Mouse (Mus musculus): ENCODE data around the gene Map7. TPM values are rescaled to one million over a fixed set of nuclear protein-coding genes. Genes with fewer than 3 reads are reported as not detected.

The Map7 gene
- total RNA-seq, 1 experiment from 2014 or later = 15.8 TPM

DNA sequence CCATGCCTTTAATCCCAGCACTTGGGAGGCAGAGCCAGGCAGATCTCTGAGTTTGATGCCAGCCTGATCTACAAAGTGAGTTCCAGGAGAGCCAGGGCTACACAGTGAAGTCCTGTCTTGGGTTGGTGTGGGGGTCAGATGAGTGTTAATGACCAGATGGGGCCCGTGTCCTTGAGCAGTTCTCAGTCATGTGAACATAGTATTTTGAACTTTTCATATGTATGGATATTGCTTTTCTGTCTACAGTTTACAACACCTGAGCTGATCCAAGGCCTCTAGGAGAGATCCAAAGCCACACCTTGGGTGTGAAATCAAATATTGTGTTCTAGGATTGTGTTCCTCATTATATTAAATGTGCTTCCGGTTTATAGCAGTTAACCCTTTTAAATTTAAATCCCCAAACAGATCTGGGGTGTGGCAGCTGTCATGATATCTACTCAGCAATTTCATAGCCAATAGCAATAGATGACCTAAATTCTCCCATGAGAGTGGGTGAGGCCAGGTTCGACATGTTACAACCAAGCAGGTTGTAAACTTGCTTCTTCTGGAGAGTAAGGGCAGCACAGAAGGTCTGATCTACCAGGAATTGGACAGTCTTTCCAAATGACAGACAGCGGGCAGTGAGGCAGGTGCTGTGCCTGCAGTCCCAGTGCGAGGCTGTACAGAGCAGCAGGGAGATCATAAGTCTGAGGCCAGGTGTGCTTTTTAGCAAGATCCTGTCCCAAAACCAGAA is 61.5 kb downstream of the Map7 start:
- ATAC-seq (ENCODE audit: extremely low read depth, insufficient number of reproducible peaks, low FRiP score, poor library complexity, severe bottlenecking) = no peak

DNA sequence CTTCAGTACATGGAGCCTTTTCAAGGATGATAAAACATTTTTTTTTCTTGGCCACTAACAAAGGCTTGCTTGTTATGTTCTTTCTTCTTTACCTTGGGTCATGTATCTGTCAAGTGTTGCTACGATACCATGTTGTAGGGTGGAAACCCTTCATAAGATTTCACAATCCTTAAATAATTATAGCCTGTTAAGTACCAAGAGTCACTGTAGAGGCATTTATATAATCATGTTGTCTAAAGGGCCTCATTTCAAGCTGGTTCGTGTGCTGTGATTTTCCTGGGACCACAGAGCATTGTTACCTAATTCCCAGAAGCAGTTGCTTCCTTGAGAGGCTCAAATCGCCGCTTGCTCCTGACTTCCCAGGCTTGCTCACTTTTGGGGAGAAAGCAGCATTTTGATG is 66.1 kb downstream of the Map7 start:
- ATAC-seq (ENCODE audit: extremely low read depth, insufficient number of reproducible peaks, low FRiP score, poor library complexity, severe bottlenecking) = no peak

DNA sequence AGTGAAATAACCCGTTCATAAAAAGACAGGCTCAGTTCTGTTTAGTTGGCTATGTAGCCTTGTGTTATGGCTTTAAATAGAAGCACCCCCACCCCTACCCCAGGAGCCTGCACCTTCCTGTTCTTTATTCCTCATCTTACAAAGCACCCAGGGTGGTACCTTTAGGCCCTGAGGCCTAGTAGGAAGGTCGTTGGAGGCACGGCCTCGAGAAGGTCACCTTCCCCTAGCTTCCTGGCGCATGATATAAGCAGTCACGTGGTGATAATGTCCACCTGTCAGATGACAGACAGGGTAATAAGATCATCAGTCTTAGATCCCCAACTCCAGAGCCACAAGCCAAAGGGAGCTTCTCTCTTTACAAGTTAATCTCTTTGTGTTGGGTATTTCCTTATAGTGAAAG is 68.7 kb downstream of the Map7 start:
- no peak for ATAC-seq (ENCODE audit: extremely low read depth, insufficient number of reproducible peaks, low FRiP score, poor library complexity, severe bottlenecking)

DNA sequence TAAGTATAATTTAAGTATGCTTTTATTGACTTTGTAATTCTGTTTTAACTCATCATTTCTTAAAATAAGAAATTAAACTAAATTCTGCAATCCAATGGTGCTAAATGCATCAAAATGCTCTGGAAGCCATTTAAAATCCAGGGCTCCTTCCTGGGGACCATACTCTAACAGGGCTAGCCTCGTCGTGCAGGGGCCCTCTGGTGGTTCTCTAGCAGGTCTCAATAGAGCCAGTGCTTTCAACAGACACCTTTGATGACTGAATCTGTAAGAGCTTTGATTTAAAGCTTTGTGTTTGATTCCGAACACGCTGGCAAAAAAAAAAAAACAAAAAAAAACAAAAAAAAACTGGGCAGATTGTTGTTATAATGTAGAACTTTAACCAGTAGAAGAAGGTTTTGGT is 70.6 kb downstream of the Map7 start:
- no peak for ATAC-seq (ENCODE audit: extremely low read depth, insufficient number of reproducible peaks, low FRiP score, poor library complexity, severe bottlenecking)

DNA sequence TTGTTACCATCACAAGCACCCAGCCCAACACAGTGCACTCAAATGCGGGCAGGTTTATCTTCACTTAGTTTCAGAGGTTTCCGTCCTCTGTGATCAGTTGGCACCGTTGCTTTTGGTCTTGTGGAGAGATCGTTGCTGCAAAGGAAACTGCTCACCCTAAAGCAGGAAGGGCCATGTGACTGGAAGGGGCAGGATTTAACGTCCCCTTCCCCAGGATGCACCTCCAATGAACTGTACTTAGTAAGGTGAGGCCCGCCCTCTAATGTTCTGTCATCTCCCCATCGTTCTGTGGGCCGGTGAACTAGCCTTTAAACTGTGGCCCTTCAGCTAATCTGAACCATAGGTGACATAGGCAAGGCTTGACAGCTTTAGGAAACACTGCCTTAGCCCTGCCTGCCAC is 71.3 kb downstream of the Map7 start:
- ATAC-seq (ENCODE audit: extremely low read depth, insufficient number of reproducible peaks, low FRiP score, poor library complexity, severe bottlenecking) = peak; percentile 42; the same call in 1 of the 2 replicates

DNA sequence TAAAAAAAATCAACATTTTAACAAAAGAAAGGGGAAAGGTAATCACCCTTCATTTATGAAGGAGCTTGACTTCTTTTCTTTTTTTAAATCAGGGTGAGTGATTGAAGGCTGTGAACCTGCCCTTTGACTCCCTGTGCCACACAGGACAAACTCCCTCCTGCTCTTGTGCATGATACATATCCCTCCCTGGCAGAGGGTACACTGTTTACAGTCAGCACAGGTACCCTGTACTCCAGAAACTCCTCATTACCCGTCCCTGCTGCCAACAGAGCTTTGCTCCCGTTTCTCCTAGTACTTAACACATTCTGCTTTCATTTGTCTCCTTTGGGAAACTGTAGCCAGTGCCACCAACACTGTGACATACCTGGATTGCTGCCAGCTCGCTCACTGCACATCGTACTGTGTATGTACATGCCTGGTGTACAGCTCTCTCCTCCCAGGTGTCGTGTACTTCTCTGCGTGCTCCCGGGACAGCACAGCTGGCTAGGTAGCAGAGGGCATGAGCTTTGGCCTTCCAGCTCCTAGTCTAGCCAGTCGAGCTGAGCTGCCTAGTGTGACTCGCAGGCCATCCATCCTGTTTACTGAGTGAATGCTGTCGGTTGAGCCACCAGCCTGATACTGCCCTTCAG is 72.3 kb downstream of the Map7 start:
- ATAC-seq (ENCODE audit: extremely low read depth, insufficient number of reproducible peaks, low FRiP score, poor library complexity, severe bottlenecking) = no peak

DNA sequence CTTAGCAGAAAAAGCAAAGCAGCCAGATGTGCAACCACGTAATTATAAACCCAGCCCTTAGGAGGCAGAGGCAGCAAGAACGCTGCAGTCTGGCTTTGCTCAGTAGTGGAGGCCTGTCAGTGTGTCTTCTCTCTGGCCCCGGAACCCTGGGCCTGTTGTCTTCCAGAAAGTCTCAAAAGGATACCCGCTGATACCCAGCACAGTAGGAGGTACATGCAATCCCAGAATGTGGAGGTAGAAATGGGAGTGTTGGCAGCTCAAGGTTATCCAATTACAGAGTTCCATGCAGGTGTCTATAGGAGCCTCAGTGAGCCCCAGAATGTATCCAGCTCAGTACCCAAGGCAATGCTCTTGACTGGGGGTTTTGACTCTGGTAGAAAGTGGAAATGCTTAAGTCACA is 73.7 kb downstream of the Map7 start:
- ATAC-seq (ENCODE audit: extremely low read depth, insufficient number of reproducible peaks, low FRiP score, poor library complexity, severe bottlenecking) = no peak

DNA sequence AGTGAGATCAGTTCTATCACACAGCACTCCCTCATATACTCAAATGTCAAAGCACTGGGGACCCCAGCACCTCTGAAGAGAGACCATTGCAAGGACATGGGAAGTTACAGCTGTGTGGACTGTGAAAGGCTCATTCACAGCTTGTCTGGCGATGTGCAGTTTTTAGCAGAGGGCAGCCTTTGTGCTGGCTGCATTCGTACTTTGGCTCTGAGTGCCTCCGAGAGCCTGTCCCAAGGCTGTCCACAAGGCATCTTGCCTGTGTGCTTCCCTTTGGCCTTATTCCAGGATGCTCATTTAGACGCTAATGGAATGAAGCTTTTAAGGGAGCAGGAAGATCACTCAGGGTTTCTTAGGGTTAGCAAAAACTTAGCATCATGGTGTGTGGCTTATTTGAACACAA is 78.5 kb downstream of the Map7 start:
- ATAC-seq (ENCODE audit: extremely low read depth, insufficient number of reproducible peaks, low FRiP score, poor library complexity, severe bottlenecking) = no peak

DNA sequence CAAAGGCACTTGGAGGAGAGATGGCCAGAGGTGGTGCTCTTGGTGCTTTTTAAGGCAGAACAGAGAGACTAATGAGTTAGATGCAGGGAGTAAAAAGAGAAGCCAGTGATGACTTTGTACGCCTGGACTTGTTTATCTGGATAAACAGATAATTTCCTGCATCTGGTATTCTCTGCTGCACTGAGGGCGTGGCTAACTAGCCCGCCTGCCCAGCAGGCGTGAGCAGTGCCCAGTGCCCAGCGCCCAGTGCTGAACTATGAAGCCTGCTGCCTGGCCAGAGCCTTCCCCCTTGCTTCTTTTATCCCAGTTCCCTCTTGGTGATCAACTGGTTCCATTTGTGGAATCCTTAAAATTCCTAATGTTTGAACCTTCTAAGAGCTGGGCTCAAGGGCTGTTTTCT is 81.8 kb downstream of the Map7 start:
- no peak for ATAC-seq (ENCODE audit: extremely low read depth, insufficient number of reproducible peaks, low FRiP score, poor library complexity, severe bottlenecking)

DNA sequence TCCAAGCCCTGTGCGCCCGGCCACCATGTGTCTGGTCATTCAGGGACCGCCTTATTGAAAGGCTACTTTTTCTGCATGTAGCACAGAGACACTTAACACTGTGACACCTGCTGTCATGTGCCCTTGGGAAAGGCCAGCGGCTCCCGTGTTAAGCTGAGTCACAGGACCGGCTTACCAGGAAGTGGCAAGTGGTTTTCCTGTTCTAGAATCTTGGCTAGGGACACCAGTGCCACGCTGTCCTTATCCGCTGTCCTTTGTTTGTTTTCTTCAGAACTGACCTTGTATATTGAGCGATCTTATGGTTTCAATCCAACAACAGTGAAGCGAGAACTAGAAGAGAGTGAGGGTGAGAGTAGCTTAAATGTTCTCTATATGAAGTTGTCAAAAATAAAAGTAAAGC is 85.2 kb downstream of the Map7 start:
- no peak for ATAC-seq (ENCODE audit: extremely low read depth, insufficient number of reproducible peaks, low FRiP score, poor library complexity, severe bottlenecking)

DNA sequence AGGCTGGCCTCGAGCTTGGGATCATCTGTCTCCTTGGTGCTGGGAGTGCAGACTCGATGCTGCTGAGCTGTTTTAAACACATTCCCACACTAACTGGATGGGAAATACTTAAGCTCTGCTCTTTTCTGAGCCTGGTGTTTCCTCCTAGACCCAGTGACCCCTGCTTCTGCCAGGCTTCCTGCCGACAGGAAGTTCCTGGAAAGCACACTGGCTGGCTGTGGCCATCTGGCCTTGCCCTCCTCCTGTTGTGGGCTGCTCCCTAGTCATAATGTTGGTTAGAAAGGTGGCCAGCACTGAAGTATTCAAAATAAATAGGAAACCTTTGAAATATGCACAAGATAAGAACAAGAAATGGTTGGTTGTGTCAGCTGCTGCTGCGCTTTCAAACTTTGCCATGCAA is 86.2 kb downstream of the Map7 start:
- ATAC-seq (ENCODE audit: extremely low read depth, insufficient number of reproducible peaks, low FRiP score, poor library complexity, severe bottlenecking) = no peak

DNA sequence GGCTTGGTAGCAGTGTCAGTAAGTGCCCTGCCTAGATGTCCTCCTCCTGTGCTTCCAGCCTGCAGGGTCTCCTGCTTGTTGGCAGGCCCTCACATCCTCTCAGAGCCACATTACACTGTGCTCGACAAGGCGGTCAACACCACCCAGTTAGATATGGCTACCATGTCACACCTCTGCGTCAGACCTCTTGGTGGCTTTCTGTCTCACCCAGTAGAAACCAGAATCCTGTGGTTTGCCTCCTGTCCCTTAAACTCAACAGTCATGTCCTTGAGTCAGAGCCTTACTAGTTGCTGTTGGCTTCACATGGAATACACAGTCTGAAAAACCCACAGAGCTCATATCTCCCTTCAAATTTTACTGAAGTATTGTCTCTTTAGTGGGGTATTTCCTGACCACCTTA is 87.4 kb downstream of the Map7 start:
- no peak for ATAC-seq (ENCODE audit: extremely low read depth, insufficient number of reproducible peaks, low FRiP score, poor library complexity, severe bottlenecking)

DNA sequence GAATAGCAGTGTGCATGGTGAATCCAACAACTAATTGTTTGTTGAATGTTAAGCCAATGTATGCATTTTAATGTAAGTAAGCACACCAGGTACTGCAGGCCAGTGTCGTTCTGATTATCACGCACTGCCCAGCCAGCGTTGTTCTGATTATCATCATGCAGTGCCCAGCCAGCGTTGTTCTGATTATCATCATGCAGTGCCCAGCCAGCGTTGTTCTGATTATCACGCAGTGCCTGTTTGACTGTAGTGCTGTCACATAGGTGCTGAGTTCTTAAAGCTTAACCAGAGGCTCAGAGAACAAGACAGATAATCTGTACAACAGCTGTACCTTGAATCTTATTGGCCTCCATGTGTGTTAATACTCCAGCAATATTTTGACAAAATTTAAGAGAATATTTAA is 88.0 kb downstream of the Map7 start:
- ATAC-seq (ENCODE audit: extremely low read depth, insufficient number of reproducible peaks, low FRiP score, poor library complexity, severe bottlenecking) = no peak

DNA sequence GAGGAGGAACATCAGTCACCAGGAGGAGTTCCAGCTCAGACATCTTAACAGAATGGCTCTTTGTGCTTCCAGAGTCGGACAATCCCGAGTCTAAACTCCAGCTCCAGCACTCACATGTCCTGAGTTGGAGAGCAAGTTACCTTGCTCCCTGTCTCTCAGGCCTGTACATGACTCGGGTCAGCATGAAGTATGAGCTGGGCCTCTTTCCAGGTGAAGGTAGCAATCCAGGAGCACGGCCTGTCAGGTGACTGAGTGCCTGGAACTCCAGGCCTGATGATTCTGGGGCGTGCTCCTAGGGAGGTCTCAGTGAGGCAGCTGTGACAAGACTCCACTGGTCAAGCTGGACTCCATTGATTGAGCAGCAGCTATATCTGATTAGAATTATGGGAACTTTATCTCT is 90.0 kb downstream of the Map7 start:
- ATAC-seq (ENCODE audit: extremely low read depth, insufficient number of reproducible peaks, low FRiP score, poor library complexity, severe bottlenecking) = no peak

DNA sequence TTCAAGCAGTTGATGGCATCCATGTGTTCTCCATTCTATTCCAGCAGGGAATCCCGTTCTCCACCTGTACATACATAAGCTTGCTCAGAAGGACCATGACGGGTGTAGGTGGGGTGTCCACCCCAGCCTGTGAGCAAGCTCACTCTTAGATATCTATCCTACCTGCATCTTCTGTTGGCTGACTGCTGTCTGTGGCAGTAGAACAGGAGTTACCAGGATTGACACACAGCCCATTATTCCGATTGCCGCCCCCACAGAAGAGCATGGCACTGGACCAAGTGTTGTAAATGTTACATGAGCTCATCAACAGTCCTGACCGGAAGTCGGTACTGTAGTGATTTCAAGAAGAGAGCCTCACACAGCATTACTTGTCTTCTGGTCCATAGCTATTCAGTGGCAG is 92.6 kb downstream of the Map7 start:
- no peak for ATAC-seq (ENCODE audit: extremely low read depth, insufficient number of reproducible peaks, low FRiP score, poor library complexity, severe bottlenecking)

DNA sequence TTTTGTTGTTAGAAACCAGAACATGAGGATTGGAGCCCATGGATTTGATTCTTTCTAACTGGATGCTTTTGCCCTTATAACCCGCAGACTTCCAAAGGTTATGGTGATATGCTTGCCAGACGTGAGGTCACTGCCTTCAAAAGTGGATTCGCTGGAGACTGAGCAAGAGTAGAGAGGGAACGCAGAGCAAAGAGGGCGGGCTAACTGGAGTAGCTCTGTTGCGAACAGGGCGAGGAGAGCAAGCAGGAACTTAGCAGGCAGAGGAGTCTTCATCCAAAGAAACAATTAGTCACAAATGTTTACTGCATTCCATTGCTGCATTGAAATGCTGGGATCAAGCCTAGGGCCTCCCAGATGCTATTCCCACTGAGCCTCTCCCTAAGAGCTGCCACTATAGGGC is 95.0 kb downstream of the Map7 start:
- ATAC-seq (ENCODE audit: extremely low read depth, insufficient number of reproducible peaks, low FRiP score, poor library complexity, severe bottlenecking) = no peak

DNA sequence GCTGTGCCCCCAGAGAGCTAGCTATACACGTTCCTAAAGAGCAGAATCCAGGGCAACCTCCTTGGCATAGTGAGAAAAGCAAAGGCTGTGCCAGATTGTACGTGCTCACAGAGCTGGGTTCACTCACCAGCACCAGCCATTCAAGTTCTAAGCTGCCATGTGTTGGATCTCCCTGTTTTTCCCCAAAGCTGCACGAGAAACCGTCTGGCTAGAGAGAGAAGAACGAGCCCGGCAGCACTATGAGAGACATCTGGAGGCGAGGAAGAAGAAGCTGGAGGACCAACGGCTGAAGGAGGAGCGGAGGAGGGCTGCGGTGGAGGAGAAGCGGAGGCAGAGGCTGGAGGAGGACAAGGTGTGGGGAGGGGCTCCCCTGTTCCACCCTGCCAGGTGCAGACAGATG is 96.8 kb downstream of the Map7 start:
- no peak for ATAC-seq (ENCODE audit: extremely low read depth, insufficient number of reproducible peaks, low FRiP score, poor library complexity, severe bottlenecking)

DNA sequence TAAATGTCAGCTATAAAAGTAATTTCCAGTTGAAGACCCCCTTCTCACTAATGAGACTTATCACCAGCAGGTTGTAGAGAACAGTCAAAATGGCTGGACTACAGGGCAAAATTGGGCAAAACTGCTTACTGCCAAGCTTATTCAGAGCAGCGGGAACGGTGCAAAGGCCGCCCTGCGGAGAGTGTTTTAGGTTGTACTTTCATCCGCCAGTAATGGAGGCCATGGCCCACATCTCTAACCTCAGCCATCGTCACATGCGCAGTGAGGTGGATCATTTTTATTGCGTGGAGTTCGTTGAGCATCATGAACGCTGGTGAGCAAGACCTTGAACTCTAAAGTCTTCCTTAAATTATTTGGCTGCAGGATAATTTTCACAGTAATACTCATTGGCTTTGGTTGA is 100.8 kb downstream of the Map7 start:
- no peak for ATAC-seq (ENCODE audit: extremely low read depth, insufficient number of reproducible peaks, low FRiP score, poor library complexity, severe bottlenecking)

DNA sequence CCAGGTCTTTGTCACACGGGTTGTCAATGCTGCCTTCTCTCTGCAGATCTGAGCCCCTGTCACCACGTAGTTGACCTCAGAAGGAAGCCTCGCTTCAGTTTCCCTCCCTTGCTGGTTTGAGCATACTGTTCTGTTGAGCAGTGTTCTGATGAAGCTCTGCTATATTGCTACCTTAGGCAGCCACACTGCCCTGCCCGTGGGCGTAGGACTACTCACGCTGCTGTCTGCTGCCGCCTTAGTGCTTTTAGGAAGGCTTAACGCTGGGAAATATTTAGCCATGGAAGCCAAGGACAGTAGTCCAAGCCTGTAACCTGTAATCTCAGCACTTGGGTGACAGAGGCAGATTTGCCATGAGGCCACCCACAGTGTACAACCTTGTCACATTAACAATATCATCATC is 107.3 kb downstream of the Map7 start:
- no peak for ATAC-seq (ENCODE audit: extremely low read depth, insufficient number of reproducible peaks, low FRiP score, poor library complexity, severe bottlenecking)

DNA sequence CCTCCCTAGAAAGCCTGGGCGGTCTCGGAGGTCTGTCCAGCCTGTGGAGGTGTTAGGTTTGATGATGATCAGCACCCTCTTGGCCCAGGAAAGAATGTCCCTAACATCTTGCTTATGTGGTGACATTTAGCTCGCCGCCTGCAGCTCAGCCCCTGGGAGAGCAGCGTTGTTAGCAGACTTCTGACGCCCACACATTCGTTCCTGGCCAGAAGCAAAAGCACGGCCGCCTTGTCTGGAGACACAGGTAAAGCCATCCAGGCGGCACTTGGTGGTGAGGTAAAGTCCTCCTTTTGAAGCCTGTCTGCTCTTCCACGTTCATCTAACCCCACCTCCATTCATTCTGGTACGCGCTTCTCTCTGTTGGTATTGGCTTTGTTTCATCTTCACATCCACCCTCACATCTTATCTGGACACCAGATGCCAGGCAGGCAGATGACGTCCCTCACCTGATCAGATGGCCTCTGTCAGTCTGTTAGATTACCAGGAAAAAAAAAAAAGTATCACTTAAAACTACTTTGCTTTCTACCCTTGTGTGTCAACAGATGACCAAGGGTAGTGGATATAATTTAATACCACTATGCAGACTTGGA is 108.9 kb downstream of the Map7 start:
- no peak for ATAC-seq (ENCODE audit: extremely low read depth, insufficient number of reproducible peaks, low FRiP score, poor library complexity, severe bottlenecking)
